Mouse (Mus musculus) thymus, adult 2 months (tissue): ENCODE measurements around the gene Ankrd55.

ENCODE experiments used
- CTCF ChIP-seq: fragments of 200-500 bp; IDR thresholded peaks from 2 replicates; pipeline ENCODE4 v1.5.1; 2012; ENCODE audit warnings: mild to moderate bottlenecking, control low read depth, low read length, moderate library complexity, borderline replicate concordance; ENCODE audit not compliant: control insufficient read depth, poor library complexity, insufficient read depth; ENCODE audit errors: extremely low read depth
- POLR2A ChIP-seq: fragments of 200-500 bp; IDR thresholded peaks from 2 replicates; pipeline ENCODE4 v1.6.1; 2012; ENCODE audit warnings: mild to moderate bottlenecking, low read length, control low read depth, moderate library complexity; ENCODE audit not compliant: control insufficient read depth, poor library complexity, insufficient read depth; ENCODE audit errors: extremely low read depth

GRCm38 (mm10) chr13:112393356-112393755 lies 105.1 kb downstream of the Ankrd55 start:
- TF ChIP-seq CTCF (no peak), POLR2A (no peak)
